Mouse (Mus musculus) cortical plate, adult 2 months (tissue): ENCODE results near the gene Ddx42.

Experiments used
- CTCF ChIP-seq: fragments of 200-500 bp; IDR thresholded peaks from 2 replicates; pipeline ENCODE4 v1.5.1; 2011; ENCODE audit warnings: mild to moderate bottlenecking, control low read depth, low read length; ENCODE audit not compliant: insufficient read depth; ENCODE audit errors: extremely low read depth
- POLR2A ChIP-seq: fragments of 200-500 bp; IDR thresholded peaks from 2 replicates; pipeline ENCODE4 v1.6.1; 2011; ENCODE audit warnings: mild to moderate bottlenecking, low read length, control low read depth; ENCODE audit not compliant: insufficient read depth; ENCODE audit errors: extremely low read depth

GRCm38 (mm10) chr11:106216730-106217490 lies at the start of gene Ddx42:
- TF ChIP-seq CTCF: no peak
- 0 out of 2 replicates have a peak, but pooled peaks have one; percentile 39 for TF ChIP-seq POLR2A
